In the genomic region with DNA sequence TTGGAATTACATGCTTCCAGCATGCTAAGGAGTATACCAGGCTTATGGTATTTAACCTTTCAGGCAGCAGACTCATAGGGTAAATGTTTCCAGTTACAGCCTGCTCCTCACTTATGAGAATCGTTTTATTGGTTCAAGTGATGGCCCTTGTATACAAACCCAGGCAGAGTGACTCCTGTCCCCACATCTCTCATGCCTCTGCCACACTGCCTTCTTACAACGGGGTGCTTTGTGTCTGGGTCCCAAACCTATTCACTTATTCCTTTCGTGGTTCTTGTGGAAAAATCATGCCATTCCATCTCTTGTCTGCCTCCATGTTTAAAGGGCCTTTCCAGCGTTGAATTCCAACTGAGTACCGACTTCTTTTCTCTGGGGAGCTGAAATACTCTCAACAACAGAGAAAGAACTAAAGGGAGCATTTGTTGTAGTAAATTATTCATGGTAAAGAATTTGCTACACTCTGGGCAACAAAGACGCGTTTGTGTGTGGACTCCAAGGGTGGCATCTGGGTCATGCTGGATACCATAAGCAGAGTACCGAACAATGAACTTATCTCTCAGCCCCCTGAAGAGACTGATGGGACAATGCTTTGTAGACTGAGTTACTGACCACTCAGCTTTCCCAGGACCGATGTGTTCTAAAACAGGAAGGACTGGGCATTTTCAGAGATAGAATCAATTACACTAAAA, we compare ENCODE assay signal across 24 mouse cellular contexts.
DNase-seq lines count a peak whose midpoint lies in the region; ATAC-seq lines count a peak whose summit lies in the region.
"Had no signal": no experiment of that assay in that cellular context is flagged by ENCODE, and none has a peak within 500 bp of the region (broad histone marks: within the 10 kb centered on the region; RNA-seq: fewer than 3 reads in every experiment).

No protein-coding gene starts in this region.

- H3K9ac ChIP-seq in hindbrain, embryonic 12.5 days: no peak overlapping the region
- H3K9ac ChIP-seq in hindbrain, embryonic 13.5 days: no peak overlapping the region
- H3K9ac ChIP-seq in neural tube, embryonic 12.5 days: no peak overlapping the region
- no peak overlapping the region for H3K9ac ChIP-seq in neural tube, embryonic 15.5 days (replicated peaks)
- H3K9ac ChIP-seq: forebrain, embryonic 13.5 days; heart, embryonic 15.5 days; liver, embryonic 14.5 days; lung, embryonic 15.5 days had no signal

- H3K9me3 ChIP-seq in hindbrain, embryonic 12.5 days (replicated peaks): no peaks in the 10 kb centered on the region
- no peaks in the 10 kb centered on the region for H3K9me3 ChIP-seq in hindbrain, embryonic 13.5 days
- H3K9me3 ChIP-seq in neural tube, embryonic 12.5 days: no peaks in the 10 kb centered on the region
- no peaks in the 10 kb centered on the region for H3K9me3 ChIP-seq in neural tube, embryonic 15.5 days (replicated peaks)
- H3K9me3 ChIP-seq: forebrain, embryonic 13.5 days; heart, embryonic 15.5 days; lung, embryonic 15.5 days; megakaryocyte, embryonic 14.5 days had no signal

- no peak overlapping the region for H3K27ac ChIP-seq in hindbrain, embryonic 12.5 days
- no peak overlapping the region for H3K27ac ChIP-seq in hindbrain, embryonic 13.5 days
- H3K27ac ChIP-seq in neural tube, embryonic 12.5 days: no peak overlapping the region
- no peak overlapping the region for H3K27ac ChIP-seq in neural tube, embryonic 15.5 days (replicated peaks)
- H3K27ac ChIP-seq: forebrain, embryonic 13.5 days; heart, embryonic 15.5 days; liver, embryonic 14.5 days; lung, embryonic 15.5 days had no signal

- peak; percentile 81 for ATAC-seq in hindbrain, embryonic 12.5 days (ENCODE audit: low FRiP score)
- ATAC-seq in hindbrain, embryonic 13.5 days (ENCODE audit: low FRiP score): no peak; the same call in 1 of the 2 replicates
- peak; percentile 89 for ATAC-seq in neural tube, embryonic 12.5 days (ENCODE audit: low FRiP score, low read depth)
- ATAC-seq in neural tube, embryonic 15.5 days (ENCODE audit: low FRiP score): no peak
- ATAC-seq: forebrain, embryonic 13.5 days; inflammation-experienced regulatory T-cells, adult 6 months had no signal

- H3K27me3 ChIP-seq in hindbrain, embryonic 12.5 days: no peaks in the 10 kb centered on the region
- H3K27me3 ChIP-seq in hindbrain, embryonic 13.5 days: no peaks in the 10 kb centered on the region
- H3K27me3 ChIP-seq in neural tube, embryonic 12.5 days (replicated peaks): no peaks in the 10 kb centered on the region
- H3K27me3 ChIP-seq in neural tube, embryonic 15.5 days (replicated peaks): no peaks in the 10 kb centered on the region
- H3K27me3 ChIP-seq: forebrain, embryonic 13.5 days; heart, embryonic 15.5 days; lung, embryonic 15.5 days had no signal

- peak; percentile 45 for DNase-seq in embryo, embryonic 11 days
- DNase-seq in left cerebral cortex, adult 9 months (ENCODE audit: low spot score in 2 of 2): no peak
- DNase-seq in gastrocnemius, postnatal 10 days: no peak
- DNase-seq: adrenal gland, postnatal 10 days; cerebellum, adult 2 months; cerebellum, postnatal 25 days; heart, postnatal 36 days; kidney, adult 18-20 months; kidney, postnatal 4 days; lung, postnatal 36 days; right cerebral cortex, adult 18-20 months; right cerebral cortex, postnatal 4 days; thymus, postnatal 14 days had no signal

- H3K4me3 ChIP-seq in hindbrain, embryonic 12.5 days: no peak overlapping the region
- H3K4me3 ChIP-seq in hindbrain, embryonic 13.5 days: no peak overlapping the region
- H3K4me3 ChIP-seq in neural tube, embryonic 12.5 days: no peak overlapping the region
- no peak overlapping the region for H3K4me3 ChIP-seq in neural tube, embryonic 15.5 days (replicated peaks)
- H3K4me3 ChIP-seq: forebrain, embryonic 13.5 days; heart, embryonic 15.5 days; lung, embryonic 15.5 days; megakaryocyte, embryonic 14.5 days; myocyte had no signal

- H3K4me2 ChIP-seq in hindbrain, embryonic 12.5 days (replicated peaks): no peak overlapping the region
- no peak overlapping the region for H3K4me2 ChIP-seq in hindbrain, embryonic 13.5 days
- H3K4me2 ChIP-seq in neural tube, embryonic 12.5 days (replicated peaks): no peak overlapping the region
- no peak overlapping the region for H3K4me2 ChIP-seq in neural tube, embryonic 15.5 days
- H3K4me2 ChIP-seq: forebrain, embryonic 13.5 days; heart, embryonic 15.5 days; lung, embryonic 15.5 days had no signal

- no peaks in the 10 kb centered on the region for H3K4me1 ChIP-seq in hindbrain, embryonic 12.5 days
- H3K4me1 ChIP-seq in hindbrain, embryonic 13.5 days (replicated peaks): no peaks in the 10 kb centered on the region; the same call in 1 of the 2 replicates
- H3K4me1 ChIP-seq in neural tube, embryonic 12.5 days: peaks cover 11% of the 10 kb centered on the region; the same call in 1 of the 2 replicates
- H3K4me1 ChIP-seq in neural tube, embryonic 15.5 days: no peaks in the 10 kb centered on the region
- H3K4me1 ChIP-seq: forebrain, embryonic 13.5 days; heart, embryonic 15.5 days; lung, embryonic 15.5 days; megakaryocyte, embryonic 14.5 days had no signal

- H3K36me3 ChIP-seq in hindbrain, embryonic 12.5 days: no peaks in the 10 kb centered on the region
- H3K36me3 ChIP-seq in hindbrain, embryonic 13.5 days: no peaks in the 10 kb centered on the region
- H3K36me3 ChIP-seq in neural tube, embryonic 12.5 days: no peaks in the 10 kb centered on the region
- H3K36me3 ChIP-seq in neural tube, embryonic 15.5 days: no peaks in the 10 kb centered on the region
- H3K36me3 ChIP-seq: heart, embryonic 15.5 days; lung, embryonic 15.5 days had no signal

- 27% methylated on average over 9 of the region's 9 CpGs for WGBS in hindbrain, embryonic 12.5 days
- 19% methylated on average over 9 of the region's 9 CpGs for WGBS in hindbrain, embryonic 13.5 days
- 27% methylated on average over 9 of the region's 9 CpGs for WGBS in neural tube, embryonic 12.5 days
- WGBS in neural tube, embryonic 15.5 days: 21% methylated on average over 9 of the region's 9 CpGs

Comparison
In these comparisons a context has a peak if more than half of its experiments do, and no peak if none do; other contexts are left out.
1. ATAC-seq: peak in hindbrain, embryonic 12.5 days (single experiment) and neural tube, embryonic 12.5 days (single experiment); none in hindbrain, embryonic 13.5 days (single experiment) and neural tube, embryonic 15.5 days (single experiment).